Mouse (Mus musculus): ENCODE measurements around the gene Dsn1. TPM values are rescaled to one million over a fixed set of nuclear protein-coding genes. Genes with fewer than 3 reads are reported as not detected.

The Dsn1 gene
- polyA plus RNA-seq, 1 experiment from 2014 or later = 7.2 TPM

- ATAC-seq (no peak), DNase-seq (ENCODE audit: low spot score) (no peak)
- 67% methylated on average over 8 of the region's 8 CpGs for WGBS
- no peaks in the 10 kb centered on the region for H3K9me3 ChIP-seq (ENCODE audit: low read length)
- TF ChIP-seq EP300 (IDR thresholded peaks at IDR 0.05) (no peak), CTCF (IDR thresholded peaks at IDR 0.05) (no peak)
- no peak overlapping the region for H3K4me2 ChIP-seq (replicated peaks; ENCODE audit: low read depth, low read length)
- 0 out of 2 replicates have a peak overlapping the region, but pooled peaks have one; percentile 21 for H3K27ac ChIP-seq (ENCODE audit: low read length)
- no peak overlapping the region for H3K9ac ChIP-seq (replicated peaks; ENCODE audit: low read depth)
- H3K4me3 ChIP-seq (ENCODE audit: low read depth, low read length) = no peak overlapping the region
- H3K36me3 ChIP-seq (ENCODE audit: insufficient read depth, low read length) = no peaks in the 10 kb centered on the region
- no peaks in the 10 kb centered on the region for H3K27me3 ChIP-seq (replicated peaks; ENCODE audit: insufficient read depth, low read length)
- peaks cover 15% of the 10 kb centered on the region for H3K4me1 ChIP-seq (ENCODE audit: insufficient read depth, low read depth, low read length)
Measured at GRCm38 (mm10) chr2:157052448-157052847, 45.5 kb upstream of the Dsn1 start.

GRCm38 (mm10) chr2:157049831-157050243, 42.9 kb upstream of the Dsn1 start:
- 0 out of 2 replicates have a peak, but pooled peaks cover under 1% of the 10 kb centered on the region for H3K36me3 ChIP-seq (ENCODE audit: insufficient read depth, low read length)
- TF ChIP-seq EP300 (IDR thresholded peaks at IDR 0.05) (no peak), CTCF (IDR thresholded peaks at IDR 0.05) (no peak)
- no peaks in the 10 kb centered on the region for H3K27me3 ChIP-seq (replicated peaks; ENCODE audit: insufficient read depth, low read length)
- H3K4me1 ChIP-seq (ENCODE audit: insufficient read depth, low read depth, low read length) = peaks cover 8% of the 10 kb centered on the region; the same call in 1 of the 2 replicates
- H3K4me2 ChIP-seq (replicated peaks; ENCODE audit: low read depth, low read length) = no peak overlapping the region
- ATAC-seq (peak; percentile 4; the same call in 1 of the 2 replicates), DNase-seq (ENCODE audit: low spot score) (peak; percentile 44)
- H3K4me3 ChIP-seq (ENCODE audit: low read depth, low read length) = no peak overlapping the region
- H3K9me3 ChIP-seq (ENCODE audit: low read length) = no peaks in the 10 kb centered on the region
- H3K27ac ChIP-seq (ENCODE audit: low read length) = 0 out of 2 replicates have a peak overlapping the region, but pooled peaks have one; percentile 5
- H3K9ac ChIP-seq (replicated peaks; ENCODE audit: low read depth) = no peak overlapping the region
- WGBS = 53% methylated on average over 6 of the region's 8 CpGs

- Histone ChIP-seq H3K9me3 (ENCODE audit: low read length) (no peaks in the 10 kb centered on the region; the same call in 1 of the 2 replicates), H3K27me3 (replicated peaks; ENCODE audit: insufficient read depth, low read length) (no peaks in the 10 kb centered on the region), H3K4me3 (ENCODE audit: low read depth, low read length) (no peak overlapping the region), H3K27ac (ENCODE audit: low read length) (0 out of 2 replicates have a peak overlapping the region, but pooled peaks have one; percentile 0), H3K36me3 (ENCODE audit: insufficient read depth, low read length) (peaks cover 9% of the 10 kb centered on the region; the same call in 1 of the 2 replicates), H3K4me2 (replicated peaks; ENCODE audit: low read depth, low read length) (no peak overlapping the region), H3K9ac (replicated peaks; ENCODE audit: low read depth) (no peak overlapping the region), H3K4me1 (ENCODE audit: insufficient read depth, low read depth, low read length) (peaks cover 5% of the 10 kb centered on the region; the same call in 1 of the 2 replicates)
- DNase-seq (ENCODE audit: low spot score) = peak; percentile 63
- ATAC-seq = peak; percentile 68
- 74% methylated on average over 13 of the region's 13 CpGs for WGBS
- no peak for TF ChIP-seq EP300 (IDR thresholded peaks at IDR 0.05)
- no peak for TF ChIP-seq CTCF (IDR thresholded peaks at IDR 0.05)
Measured at GRCm38 (mm10) chr2:157048395-157049181, 41.6 kb upstream of the Dsn1 start.

- no peak for TF ChIP-seq CTCF (IDR thresholded peaks at IDR 0.05)
- TF ChIP-seq EP300 (IDR thresholded peaks at IDR 0.05) = no peak
- H3K9me3 ChIP-seq (ENCODE audit: low read length) = no peaks in the 10 kb centered on the region; the same call in 1 of the 2 replicates
- no peaks in the 10 kb centered on the region for H3K27me3 ChIP-seq (replicated peaks; ENCODE audit: insufficient read depth, low read length)
- DNase-seq (ENCODE audit: low spot score) (no peak), ATAC-seq (no peak)
- no peak overlapping the region for H3K4me2 ChIP-seq (replicated peaks; ENCODE audit: low read depth, low read length)
- no peak overlapping the region for H3K9ac ChIP-seq (replicated peaks; ENCODE audit: low read depth)
- no peak overlapping the region for H3K4me3 ChIP-seq (ENCODE audit: low read depth, low read length)
- peaks cover 9% of the 10 kb centered on the region; the same call in 1 of the 2 replicates for H3K36me3 ChIP-seq (ENCODE audit: insufficient read depth, low read length)
- peaks cover 5% of the 10 kb centered on the region; the same call in 1 of the 2 replicates for H3K4me1 ChIP-seq (ENCODE audit: insufficient read depth, low read depth, low read length)
- H3K27ac ChIP-seq (ENCODE audit: low read length) = no peak overlapping the region
- WGBS = 83% methylated on average over 5 of the region's 5 CpGs
Measured at GRCm38 (mm10) chr2:157046956-157047355, 40.0 kb upstream of the Dsn1 start.

GRCm38 (mm10) chr2:157045932-157046331, 39.0 kb upstream of the Dsn1 start:
- Histone ChIP-seq H3K36me3 (ENCODE audit: insufficient read depth, low read length) (peaks cover 10% of the 10 kb centered on the region; the same call in 1 of the 2 replicates), H3K4me2 (replicated peaks; ENCODE audit: low read depth, low read length) (no peak overlapping the region), H3K27ac (ENCODE audit: low read length) (no peak overlapping the region), H3K4me3 (ENCODE audit: low read depth, low read length) (no peak overlapping the region), H3K9ac (replicated peaks; ENCODE audit: low read depth) (no peak overlapping the region), H3K4me1 (ENCODE audit: insufficient read depth, low read depth, low read length) (peaks cover 5% of the 10 kb centered on the region; the same call in 1 of the 2 replicates), H3K9me3 (ENCODE audit: low read length) (no peaks in the 10 kb centered on the region; the same call in 1 of the 2 replicates), H3K27me3 (replicated peaks; ENCODE audit: insufficient read depth, low read length) (no peaks in the 10 kb centered on the region)
- ATAC-seq (no peak), DNase-seq (ENCODE audit: low spot score) (no peak)
- WGBS = 94% methylated on average over 2 of the region's 2 CpGs
- TF ChIP-seq CTCF (IDR thresholded peaks at IDR 0.05) = no peak
- TF ChIP-seq EP300 (IDR thresholded peaks at IDR 0.05) = no peak

GRCm38 (mm10) chr2:157043987-157044386, 37.0 kb upstream of the Dsn1 start:
- no peak for TF ChIP-seq EP300 (IDR thresholded peaks at IDR 0.05)
- TF ChIP-seq CTCF (IDR thresholded peaks at IDR 0.05) = peak; percentile 71
- Histone ChIP-seq H3K4me2 (replicated peaks; ENCODE audit: low read depth, low read length) (no peak overlapping the region), H3K9me3 (ENCODE audit: low read length) (no peaks in the 10 kb centered on the region; the same call in 1 of the 2 replicates), H3K9ac (replicated peaks; ENCODE audit: low read depth) (no peak overlapping the region), H3K4me1 (ENCODE audit: insufficient read depth, low read depth, low read length) (peaks cover 9% of the 10 kb centered on the region; the same call in 1 of the 2 replicates), H3K36me3 (ENCODE audit: insufficient read depth, low read length) (peaks cover 28% of the 10 kb centered on the region), H3K27ac (ENCODE audit: low read length) (no peak overlapping the region), H3K27me3 (replicated peaks; ENCODE audit: insufficient read depth, low read length) (no peaks in the 10 kb centered on the region), H3K4me3 (ENCODE audit: low read depth, low read length) (no peak overlapping the region)
- DNase-seq (ENCODE audit: low spot score) = no peak
- ATAC-seq = no peak
